Mouse (Mus musculus) embryonic fibroblast, embryonic 13.5 days (primary cell): ENCODE measurements around the gene Rtn1. TPM values are rescaled to one million over a fixed set of nuclear protein-coding genes. Genes with fewer than 3 reads are reported as not detected.

Source experiments
- H3K27ac ChIP-seq: 2 replicates; pipeline ENCODE4 v1.5.1; 2012; ENCODE audit warnings: low read length, control low read depth, inconsistent platforms; ENCODE audit not compliant: insufficient read depth
- H3K4me1 ChIP-seq: 2 replicates; pipeline ENCODE4 v1.6.1; 2011; ENCODE audit warnings: low read length; ENCODE audit not compliant: control insufficient read depth, insufficient read depth
- H3K4me3 ChIP-seq: 2 replicates; pipeline ENCODE4 v1.5.1; 2011; ENCODE audit warnings: mild to moderate bottlenecking, control low read depth, low read length; ENCODE audit not compliant: insufficient read depth
- CTCF ChIP-seq: IDR thresholded peaks from 2 replicates; pipeline ENCODE4 v1.5.1; 2011; ENCODE audit warnings: mild to moderate bottlenecking, control low read depth, low read length, moderate library complexity, borderline replicate concordance; ENCODE audit not compliant: insufficient read depth
- POLR2A ChIP-seq: IDR thresholded peaks from 2 replicates; pipeline ENCODE4 v1.6.1; 2011; ENCODE audit warnings: low read depth, mild to moderate bottlenecking, control low read depth, low read length, moderate library complexity
- polyA plus RNA-seq: library from polyadenylated mRNA; stranded (reverse); fragments of >200 nt; gene quantifications from 2 replicates; pipeline ENCODE4 v1.2.4, GENCODE M21; 2011; ENCODE audit warnings: low read depth; ENCODE audit not compliant: missing spikeins, insufficient read length

Rtn1 gene
- polyA plus RNA-seq, 1 experiment, result 0.90 TPM

DNA sequence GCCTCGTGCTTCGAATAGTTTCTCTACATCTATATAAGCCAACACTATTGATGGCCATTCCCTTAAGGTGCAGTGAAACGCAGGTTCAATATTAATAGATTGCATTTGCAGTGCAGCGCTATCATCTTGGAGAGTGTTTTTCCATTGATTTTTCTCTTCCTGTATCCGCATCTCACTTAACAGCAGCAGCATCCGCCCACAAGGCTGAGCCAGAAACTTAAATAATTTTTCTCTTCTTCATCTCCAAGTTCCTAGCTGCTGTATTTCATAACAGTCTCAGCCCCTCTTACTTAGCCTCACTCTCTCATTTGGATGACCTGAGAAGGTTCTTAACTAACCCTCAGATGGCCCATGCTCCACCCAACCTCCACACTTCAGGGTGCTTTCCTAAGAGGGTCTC, 20.7 kb downstream of the Rtn1 start:
- no peaks in the 10 kb centered on the region for H3K4me1 ChIP-seq
- no peak overlapping the region for H3K27ac ChIP-seq
- no peak overlapping the region for H3K4me3 ChIP-seq
- TF ChIP-seq POLR2A (no peak), CTCF (no peak)

DNA sequence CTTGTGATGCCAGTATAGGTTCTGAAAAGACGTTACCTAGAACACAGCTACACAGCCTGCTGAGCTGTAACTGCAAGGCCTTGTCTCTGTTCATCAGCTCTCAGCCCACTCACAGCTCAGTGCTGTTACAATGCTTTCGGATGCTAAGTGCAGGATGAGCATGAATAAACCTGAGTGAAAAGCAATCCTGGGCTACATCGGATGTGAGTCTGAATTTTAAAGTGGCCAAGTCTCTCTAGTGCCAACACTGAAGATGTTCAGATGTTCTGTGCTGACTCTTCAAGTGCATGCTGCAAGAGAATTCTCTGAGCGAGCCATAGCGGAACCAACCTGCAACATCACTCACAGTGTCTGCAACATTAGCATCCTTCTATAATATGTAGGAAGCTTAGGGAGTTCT, 32.5 kb downstream of the Rtn1 start:
- no peak overlapping the region for H3K4me3 ChIP-seq
- no peak for TF ChIP-seq CTCF
- no peak for TF ChIP-seq POLR2A
- H3K27ac ChIP-seq, result no peak overlapping the region
- H3K4me1 ChIP-seq, result no peaks in the 10 kb centered on the region

DNA sequence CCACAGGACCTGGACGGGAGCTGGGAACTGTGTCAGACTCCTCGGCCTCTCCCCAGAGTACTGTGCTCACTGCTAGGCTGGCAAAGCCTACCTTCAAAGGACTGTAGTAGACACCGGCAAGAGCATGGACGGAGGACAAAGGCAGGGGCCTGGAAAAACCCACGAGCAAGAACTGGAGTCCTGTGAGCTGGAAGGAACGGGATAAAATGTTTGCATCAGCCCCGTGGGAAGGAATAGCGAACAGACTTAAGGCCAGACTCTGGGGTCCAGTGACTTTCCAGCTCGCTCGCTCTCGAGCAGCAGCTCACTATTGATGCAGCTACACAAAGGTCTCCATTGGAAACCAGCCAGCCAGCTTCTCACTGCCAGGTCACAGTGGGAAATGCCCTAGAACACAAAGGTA, 34.0 kb downstream of the Rtn1 start:
- Histone ChIP-seq H3K27ac (no peak overlapping the region), H3K4me3 (no peak overlapping the region), H3K4me1 (no peaks in the 10 kb centered on the region)
- TF ChIP-seq CTCF (no peak), POLR2A (no peak)

DNA sequence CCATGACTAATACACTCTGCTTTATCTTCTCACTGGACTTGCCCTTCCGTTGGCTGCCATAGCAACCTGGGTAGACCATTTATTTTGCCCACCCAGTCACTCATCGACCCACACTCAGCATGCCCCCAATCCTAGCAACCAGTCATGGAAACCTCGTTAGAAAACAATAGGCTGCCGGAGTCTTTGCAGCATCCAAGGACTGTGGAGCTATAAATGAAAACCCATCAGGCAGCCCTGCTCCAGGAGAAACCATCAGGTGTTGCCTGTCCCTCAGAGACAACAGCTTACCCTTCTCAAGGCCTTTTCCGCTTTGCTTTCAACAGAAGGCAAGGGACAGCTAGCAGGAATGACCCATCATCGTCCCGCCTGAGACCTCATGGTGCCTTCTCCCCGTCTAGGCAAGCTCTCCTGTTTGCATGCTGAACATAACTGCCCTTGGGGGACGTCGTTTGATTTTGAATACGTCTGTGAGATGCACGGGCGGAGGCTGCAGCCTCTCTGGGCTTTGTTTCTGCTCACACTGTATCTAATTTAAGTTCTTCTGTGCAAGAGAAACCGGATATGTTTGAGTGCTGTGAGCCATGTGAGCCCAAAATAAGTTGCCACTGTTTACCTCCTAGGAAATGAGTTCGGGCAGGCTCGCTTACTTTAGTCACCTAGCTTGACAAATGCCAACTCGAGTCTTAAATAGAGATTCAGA, 34.8 kb downstream of the Rtn1 start:
- no peak for TF ChIP-seq CTCF
- TF ChIP-seq POLR2A, result no peak
- no peak overlapping the region for H3K4me3 ChIP-seq
- no peak overlapping the region for H3K27ac ChIP-seq
- no peaks in the 10 kb centered on the region for H3K4me1 ChIP-seq

DNA sequence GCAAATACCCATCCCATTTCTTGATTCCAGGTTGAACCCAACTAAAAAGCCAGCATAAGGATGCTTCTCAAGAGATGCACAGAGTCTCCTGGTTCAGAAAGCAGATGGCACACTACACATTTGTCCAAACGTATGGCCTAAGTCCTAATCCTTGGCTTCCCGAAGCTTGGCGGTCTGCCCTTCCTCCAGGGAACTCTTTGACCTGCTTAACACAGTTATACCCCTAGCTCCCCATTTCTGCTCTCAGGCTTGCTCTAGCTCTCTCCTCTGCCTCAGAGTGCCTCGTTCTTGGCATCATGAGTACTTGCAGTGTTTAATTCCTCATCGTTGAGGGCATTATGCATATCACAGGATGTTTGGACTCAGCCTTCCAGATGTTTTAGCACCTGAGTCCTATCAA, 38.8 kb downstream of the Rtn1 start:
- Histone ChIP-seq H3K4me1 (no peaks in the 10 kb centered on the region), H3K27ac (no peak overlapping the region), H3K4me3 (no peak overlapping the region)
- TF ChIP-seq POLR2A (no peak), CTCF (no peak)

DNA sequence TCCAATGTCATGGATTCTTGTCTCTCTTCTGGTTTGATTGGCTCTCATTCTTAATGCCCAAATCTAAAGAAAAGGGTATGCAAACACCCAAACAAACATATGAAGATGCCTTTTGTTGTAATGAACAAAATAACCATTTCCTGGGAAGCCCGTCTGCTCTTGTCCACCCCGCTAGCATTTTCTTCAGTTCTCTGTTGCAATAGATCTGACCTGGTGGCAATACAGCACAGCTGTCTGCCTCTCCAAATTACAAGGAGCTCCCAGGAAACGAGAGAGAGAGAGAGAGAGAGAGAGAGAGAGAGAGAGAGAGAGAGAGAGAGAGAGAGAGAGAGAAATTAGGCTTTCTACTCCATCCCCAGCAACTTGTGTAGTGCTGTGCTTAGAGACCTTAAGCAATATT, 42.1 kb downstream of the Rtn1 start:
- Histone ChIP-seq H3K4me1 (no peaks in the 10 kb centered on the region), H3K4me3 (no peak overlapping the region), H3K27ac (no peak overlapping the region)
- no peak for TF ChIP-seq CTCF
- no peak for TF ChIP-seq POLR2A

DNA sequence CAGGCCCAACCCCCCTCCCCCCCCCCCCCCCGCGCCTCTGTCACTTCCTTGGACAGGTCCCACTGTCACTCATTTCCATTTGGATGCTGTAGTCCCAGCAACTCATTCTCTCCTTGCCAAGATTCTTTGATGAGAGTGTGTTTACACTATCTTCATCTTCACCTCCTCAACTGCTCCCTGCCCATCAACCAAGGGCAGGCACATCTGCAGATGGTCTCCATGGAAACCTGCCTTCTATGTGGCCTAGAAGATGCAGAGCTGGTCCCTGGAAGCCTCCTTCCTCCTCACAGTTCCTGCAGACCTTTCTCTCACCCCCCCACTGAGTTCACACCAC, 42.8 kb downstream of the Rtn1 start:
- Histone ChIP-seq H3K4me1 (no peaks in the 10 kb centered on the region), H3K27ac (no peak overlapping the region), H3K4me3 (no peak overlapping the region)
- no peak for TF ChIP-seq POLR2A
- TF ChIP-seq CTCF, result no peak

DNA sequence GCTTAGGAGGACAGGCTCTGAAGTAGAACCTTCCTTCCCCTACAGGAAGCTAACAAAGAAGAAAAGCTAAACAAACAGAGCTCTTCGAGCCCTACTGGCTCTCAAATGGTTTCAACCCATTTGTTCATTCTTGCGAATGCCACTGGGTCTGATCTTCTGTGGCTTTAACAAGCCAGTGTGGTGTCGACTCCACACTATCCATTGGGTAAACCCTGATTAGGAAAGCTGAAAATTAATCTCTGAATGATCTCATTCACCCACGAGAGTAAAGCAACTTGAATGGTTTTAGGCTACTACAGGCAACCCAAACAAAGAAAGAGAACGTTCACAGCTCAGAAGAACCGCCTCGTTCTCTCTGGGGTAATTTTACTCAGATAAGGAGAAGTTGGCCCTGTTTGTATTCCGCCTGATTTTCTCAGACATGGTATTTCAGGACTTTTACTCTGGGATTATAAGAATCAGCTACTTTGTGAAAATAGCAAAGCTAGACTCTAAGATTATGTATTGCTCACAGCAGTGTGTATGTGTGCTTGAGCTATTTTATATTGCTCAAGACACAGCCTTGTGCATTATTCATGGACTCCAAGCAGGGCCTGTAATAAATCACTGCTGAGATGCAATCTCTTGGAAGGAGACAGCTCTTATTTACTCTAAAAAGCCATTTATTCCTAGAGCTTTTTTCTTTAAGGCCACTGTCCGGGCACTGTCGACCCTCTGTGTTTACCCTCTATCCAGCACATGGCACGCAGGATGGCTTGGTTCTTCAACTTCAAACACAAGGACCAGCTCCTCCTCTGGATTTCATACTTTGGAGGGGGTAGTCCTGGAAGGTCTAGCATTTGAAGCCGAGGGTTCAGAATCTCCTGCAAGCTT, 43.4 kb downstream of the Rtn1 start:
- no peak overlapping the region for H3K4me3 ChIP-seq
- H3K4me1 ChIP-seq, result no peaks in the 10 kb centered on the region
- TF ChIP-seq POLR2A (no peak), CTCF (no peak)
- H3K27ac ChIP-seq, result no peak overlapping the region

DNA sequence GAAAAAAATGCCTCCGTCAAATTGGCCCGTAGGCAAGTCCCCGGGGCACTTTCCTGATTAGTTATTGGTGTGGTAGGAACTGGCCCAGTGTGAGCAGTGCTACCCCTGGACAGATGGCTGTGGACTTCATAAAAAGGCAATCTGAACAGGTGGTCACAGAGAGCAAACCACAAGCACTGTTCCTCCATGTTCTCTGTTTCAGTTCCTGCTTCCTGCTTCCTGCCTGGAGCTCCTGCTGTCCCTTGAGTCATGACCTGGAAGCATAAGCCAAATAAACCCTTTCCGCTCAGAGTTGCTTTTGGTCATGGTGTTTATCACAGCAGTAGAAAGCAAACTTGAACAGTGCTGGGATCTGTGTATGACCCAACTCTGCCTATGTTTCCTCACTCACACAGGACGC, 44.3 kb downstream of the Rtn1 start:
- Histone ChIP-seq H3K27ac (no peak overlapping the region), H3K4me1 (no peaks in the 10 kb centered on the region)
- no peak for TF ChIP-seq CTCF

DNA sequence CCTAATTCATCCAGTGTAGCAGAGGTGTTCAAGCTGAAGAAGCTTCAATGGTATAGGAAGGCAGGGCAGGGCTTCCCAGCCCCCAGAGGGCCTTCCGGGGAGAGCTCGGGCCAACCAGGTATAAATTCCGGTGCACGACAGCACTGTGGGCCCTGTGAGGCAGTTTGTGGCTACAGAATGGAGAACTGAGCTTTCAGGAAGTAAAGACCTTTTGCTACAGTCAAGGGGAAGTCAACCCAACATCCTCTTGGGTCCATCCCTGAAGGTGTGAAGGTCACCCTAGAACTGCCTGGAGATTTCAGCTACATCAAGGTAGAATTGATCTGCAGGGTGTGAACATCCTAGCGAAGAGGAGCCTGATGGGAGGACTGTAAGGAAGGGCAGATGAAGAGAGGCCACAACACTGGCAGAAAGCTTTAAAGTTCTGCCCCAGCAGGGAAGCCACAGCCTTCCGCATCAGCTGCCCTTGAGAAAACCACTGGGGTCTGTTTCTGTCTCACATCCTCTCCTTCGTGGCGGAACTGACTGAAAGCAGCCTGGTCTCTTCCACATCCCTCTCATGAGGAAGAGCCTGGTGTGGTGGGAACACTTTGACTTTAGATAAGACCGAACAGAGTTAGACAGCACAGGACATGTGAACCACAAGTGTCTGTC, 47.0 kb downstream of the Rtn1 start:
- no peak for TF ChIP-seq POLR2A
- H3K4me3 ChIP-seq, result no peak overlapping the region

More for the DNA sequence above, 44.3 kb downstream of the Rtn1 start:
- no peak overlapping the region for H3K4me3 ChIP-seq

More for the DNA sequence above, 47.0 kb downstream of the Rtn1 start:
- no peak overlapping the region for H3K27ac ChIP-seq
- no peaks in the 10 kb centered on the region for H3K4me1 ChIP-seq
